Mouse (Mus musculus) intestine, embryonic 15.5 days (tissue): Measurements from ENCODE around the gene Wwtr1. TPM values are rescaled to one million over a fixed set of nuclear protein-coding genes. Genes with fewer than 3 reads are reported as not detected.

Source experiments
- ATAC-seq: fragments of 200-750 bp; cut with Nextera tagmentation; 2 replicates; pipeline ENCODE4 v1.8.0; 2017; ENCODE audit warnings: moderate TSS enrichment, moderate library complexity
- H3K27ac ChIP-seq: fragments of 300-500 bp; sonication (generic); 2 replicates; pipeline ENCODE4 v1.5.1; 2015; ENCODE audit warnings: mild to moderate bottlenecking, inconsistent platforms
- H3K27me3 ChIP-seq: fragments of 300-500 bp; sonication (generic); replicated peaks from 2 replicates; pipeline ENCODE4 v1.6.1; 2015; ENCODE audit warnings: inconsistent platforms
- H3K36me3 ChIP-seq: fragments of 300-500 bp; sonication (generic); 2 replicates; pipeline ENCODE4 v1.6.1; 2015; ENCODE audit warnings: inconsistent platforms
- H3K4me1 ChIP-seq: fragments of 300-500 bp; sonication (generic); replicated peaks from 2 replicates; pipeline ENCODE4 v1.6.1; 2015; ENCODE audit warnings: inconsistent platforms
- H3K4me2 ChIP-seq: fragments of 300-500 bp; sonication (generic); replicated peaks from 2 replicates; pipeline ENCODE4 v1.6.1; 2015; ENCODE audit warnings: mild to moderate bottlenecking, inconsistent platforms
- H3K4me3 ChIP-seq: fragments of 300-500 bp; sonication (generic); replicated peaks from 2 replicates; pipeline ENCODE4 v1.5.1; 2015; ENCODE audit warnings: inconsistent platforms
- H3K9ac ChIP-seq: fragments of 300-500 bp; sonication (generic); 2 replicates; pipeline ENCODE4 v1.6.1; 2015; ENCODE audit warnings: inconsistent platforms
- H3K9me3 ChIP-seq: fragments of 300-500 bp; sonication (generic); 2 replicates; pipeline ENCODE4 v1.6.1; 2016; ENCODE audit warnings: inconsistent platforms
- WGBS: fragments of 180-500 bp; shearing (Covaris S2); methylation state at CpG from one replicate; pipeline ENCODE4 v1.1.7; 2015; 5-methylcytosine and 5-hydroxymethylcytosine counted together
- polyA plus RNA-seq: library from polyadenylated mRNA; unstranded; fragments of >200 nt; fragmentation: Nextera tagmentation; extraction: Ambion mirVana; gene quantifications from 2 replicates; pipeline ENCODE4 v1.2.1, GENCODE M21; 2015

The Wwtr1 gene
- polyA plus RNA-seq, 1 experiment from 2014 or later, result 16.3 TPM

DNA sequence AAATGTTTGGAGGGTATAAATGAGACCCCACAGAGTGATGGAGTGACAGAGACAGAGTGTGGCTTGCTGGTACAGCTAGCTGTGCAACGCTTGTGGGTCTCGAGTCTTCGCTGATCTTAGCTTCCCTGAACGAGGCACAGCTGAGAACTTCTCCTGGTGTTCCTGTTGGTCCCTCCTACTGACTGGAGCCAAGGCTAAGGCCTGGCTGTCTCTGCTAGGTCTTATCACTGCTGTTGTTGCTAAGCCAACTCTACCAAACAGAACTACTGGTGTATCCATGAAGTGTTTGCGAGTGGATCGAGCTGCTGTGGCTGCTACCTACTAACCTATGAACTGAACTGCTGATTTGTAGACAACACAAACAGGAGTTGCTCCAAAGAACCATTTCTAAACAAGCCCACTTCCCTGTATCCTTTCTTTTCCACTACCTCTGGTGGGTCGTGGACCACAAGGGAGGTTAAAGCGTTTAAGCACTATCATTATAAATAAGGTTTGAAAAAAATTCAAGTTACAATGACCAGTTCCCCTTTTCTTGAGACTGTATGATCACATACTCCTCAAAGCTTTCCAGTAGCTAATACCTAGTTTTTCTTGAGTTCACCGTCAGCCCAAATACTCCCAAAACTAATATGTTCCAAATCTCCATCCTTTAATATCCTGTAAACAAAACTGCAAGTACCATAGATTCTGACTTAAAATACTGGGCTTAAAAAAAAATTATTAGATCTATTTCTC, 42.6 kb downstream of the Wwtr1 start:
- no peak overlapping the region for H3K4me2 ChIP-seq
- no peak overlapping the region for H3K27ac ChIP-seq
- no peaks in the 10 kb centered on the region for H3K36me3 ChIP-seq
- 84% methylated on average over 9 of the region's 9 CpGs for WGBS
- H3K4me3 ChIP-seq, result no peak overlapping the region
- no peak overlapping the region for H3K9ac ChIP-seq
- H3K9me3 ChIP-seq, result no peaks in the 10 kb centered on the region
- ATAC-seq, result no peak
- H3K4me1 ChIP-seq, result 0 out of 2 replicates have a peak, but pooled peaks cover 3% of the 10 kb centered on the region
- H3K27me3 ChIP-seq, result no peaks in the 10 kb centered on the region

DNA sequence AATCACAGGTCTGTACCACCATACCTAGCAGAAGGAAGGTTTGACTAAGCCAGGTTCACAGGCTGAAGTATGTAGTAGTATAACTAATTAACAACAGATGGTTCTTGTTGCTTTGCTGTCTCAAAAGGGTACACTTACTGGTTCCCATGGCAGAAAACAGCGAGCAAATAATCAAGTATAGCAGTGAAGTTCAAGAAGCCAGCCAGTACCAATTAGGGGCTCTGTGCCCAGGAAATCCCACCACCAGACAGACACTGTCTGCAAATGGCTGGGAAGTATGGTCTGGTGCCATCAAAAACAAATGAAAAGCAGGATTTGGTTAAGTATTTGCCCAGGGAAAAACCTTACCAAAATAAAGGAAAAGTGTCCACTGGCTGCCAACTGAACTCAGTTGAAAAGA, 44.9 kb downstream of the Wwtr1 start:
- H3K4me1 ChIP-seq, result no peaks in the 10 kb centered on the region
- no peaks in the 10 kb centered on the region for H3K36me3 ChIP-seq
- H3K27ac ChIP-seq, result no peak overlapping the region
- no peaks in the 10 kb centered on the region for H3K27me3 ChIP-seq
- H3K4me2 ChIP-seq, result no peak overlapping the region
- ATAC-seq, result no peak
- H3K9ac ChIP-seq, result no peak overlapping the region
- H3K4me3 ChIP-seq, result no peak overlapping the region
- WGBS, result 69% methylated on average over 1 of the region's 1 CpGs
- no peaks in the 10 kb centered on the region for H3K9me3 ChIP-seq

DNA sequence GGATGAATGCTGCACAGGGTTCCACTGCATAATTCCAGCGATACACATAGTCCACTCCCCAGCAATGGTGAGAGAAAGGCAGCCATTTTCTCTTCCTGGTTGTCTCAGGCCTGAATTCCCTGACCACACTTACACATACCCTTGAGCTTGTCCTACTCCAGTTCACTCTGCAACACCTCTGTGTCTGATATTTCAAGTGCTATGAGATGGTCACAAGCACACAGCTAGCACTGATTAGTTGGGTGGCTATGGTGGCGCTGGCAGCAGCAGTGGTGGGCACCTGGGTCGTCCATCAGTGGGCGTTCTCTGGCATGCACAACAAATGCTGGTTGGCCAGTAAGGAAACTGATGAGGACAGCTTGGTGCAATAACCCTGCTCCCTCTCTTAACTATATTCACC, 45.5 kb downstream of the Wwtr1 start:
- Histone ChIP-seq H3K36me3 (no peaks in the 10 kb centered on the region), H3K4me3 (no peak overlapping the region), H3K9me3 (no peaks in the 10 kb centered on the region), H3K9ac (no peak overlapping the region), H3K4me1 (no peaks in the 10 kb centered on the region), H3K27ac (no peak overlapping the region), H3K4me2 (no peak overlapping the region), H3K27me3 (no peaks in the 10 kb centered on the region)
- 97% methylated on average over 4 of the region's 4 CpGs for WGBS
- ATAC-seq, result no peak

DNA sequence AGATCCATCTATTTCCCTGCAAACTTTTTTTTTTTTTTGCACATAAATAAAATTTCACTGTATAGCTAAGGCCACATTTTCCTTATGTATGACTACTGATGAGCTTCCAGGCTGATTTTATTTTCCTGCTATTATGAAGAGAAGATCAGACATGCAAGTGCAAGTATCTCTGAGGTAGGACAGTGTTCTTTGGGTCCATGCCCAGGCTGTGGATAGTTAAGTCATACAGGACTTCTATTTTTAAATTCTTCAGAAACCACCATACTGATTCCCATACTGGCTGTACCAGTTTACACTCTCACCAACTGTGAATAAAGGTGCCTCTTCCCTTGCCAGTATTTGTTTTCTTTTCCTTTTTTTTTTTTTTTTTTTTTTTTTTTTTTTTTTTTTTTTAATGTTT, 48.6 kb downstream of the Wwtr1 start:
- Histone ChIP-seq H3K4me3 (no peak overlapping the region), H3K9me3 (no peaks in the 10 kb centered on the region), H3K27ac (no peak overlapping the region), H3K4me2 (no peak overlapping the region), H3K9ac (no peak overlapping the region), H3K27me3 (no peaks in the 10 kb centered on the region), H3K4me1 (no peaks in the 10 kb centered on the region), H3K36me3 (no peaks in the 10 kb centered on the region)
- ATAC-seq, result no peak

DNA sequence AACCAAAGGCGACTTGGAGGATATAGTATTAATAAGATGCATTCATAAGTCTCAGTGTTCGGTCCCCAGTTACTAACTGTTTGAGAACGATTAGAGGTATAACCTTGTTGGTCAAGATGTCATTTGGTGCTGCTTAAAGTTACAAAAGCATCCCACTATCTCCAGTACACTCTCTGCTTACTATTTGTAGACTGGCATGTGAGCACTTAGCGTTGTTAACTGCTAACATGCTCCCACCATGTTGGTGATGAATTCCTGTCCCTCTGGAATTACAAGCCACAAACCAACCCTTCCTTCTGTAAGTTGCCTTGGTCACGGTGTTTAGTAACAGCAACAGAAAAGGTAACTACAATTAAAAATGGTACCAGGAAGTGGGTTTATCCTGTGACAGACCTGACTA, 52.6 kb downstream of the Wwtr1 start:
- H3K4me2 ChIP-seq, result no peak overlapping the region
- H3K4me3 ChIP-seq, result no peak overlapping the region
- no peaks in the 10 kb centered on the region for H3K4me1 ChIP-seq
- ATAC-seq, result no peak
- no peak overlapping the region for H3K9ac ChIP-seq
- H3K9me3 ChIP-seq, result no peaks in the 10 kb centered on the region
- H3K36me3 ChIP-seq, result no peaks in the 10 kb centered on the region
- no peaks in the 10 kb centered on the region for H3K27me3 ChIP-seq
- 95% methylated on average over 5 of the region's 5 CpGs for WGBS
- H3K27ac ChIP-seq, result no peak overlapping the region

DNA sequence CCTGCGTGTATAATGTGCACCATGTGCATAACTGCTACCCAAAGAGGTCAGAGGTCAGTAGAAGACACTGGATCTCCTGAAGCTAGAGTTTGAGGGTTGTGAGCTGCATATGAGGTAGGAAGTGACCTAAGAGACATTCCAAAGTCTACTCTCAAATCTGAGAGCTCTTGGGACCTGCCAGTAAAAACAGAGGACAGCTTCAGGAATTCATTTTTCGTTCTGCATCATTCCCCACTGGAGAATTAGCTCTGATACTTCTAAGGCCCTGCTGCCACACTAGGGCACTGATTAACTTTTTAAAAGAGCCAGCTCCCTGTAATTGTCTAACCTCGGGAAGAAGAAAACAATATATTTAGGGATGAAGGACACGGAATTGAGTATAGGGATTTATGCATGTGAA, 53.8 kb downstream of the Wwtr1 start:
- Histone ChIP-seq H3K36me3 (no peaks in the 10 kb centered on the region), H3K27ac (no peak overlapping the region), H3K9ac (no peak overlapping the region), H3K4me1 (no peaks in the 10 kb centered on the region), H3K9me3 (no peaks in the 10 kb centered on the region), H3K4me2 (no peak overlapping the region), H3K4me3 (no peak overlapping the region), H3K27me3 (no peaks in the 10 kb centered on the region)
- whole genome bisulfite sequencing, result 89% methylated on average over 4 of the region's 4 CpGs
- no peak for ATAC-seq

DNA sequence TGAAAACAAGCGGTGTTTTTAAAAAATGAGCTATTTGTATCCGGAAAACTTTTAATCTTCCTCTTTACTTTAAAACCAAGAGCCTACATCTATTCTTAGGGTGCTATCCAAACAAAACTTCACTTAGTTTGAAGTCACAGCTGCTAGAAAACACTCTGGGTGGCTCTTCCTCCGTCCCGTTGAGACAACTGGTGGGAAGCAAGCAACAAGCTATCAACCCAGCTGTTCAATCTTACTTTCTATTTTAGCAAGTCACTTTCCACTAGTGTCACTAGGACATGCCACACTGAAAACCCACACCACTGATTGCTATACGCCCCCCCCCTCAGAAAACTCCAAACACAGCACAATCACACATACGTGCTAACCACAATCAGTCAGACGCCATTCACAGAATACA, 55.7 kb downstream of the Wwtr1 start:
- H3K36me3 ChIP-seq, result no peaks in the 10 kb centered on the region
- WGBS, result 75% methylated on average over 7 of the region's 7 CpGs
- H3K27ac ChIP-seq, result no peak overlapping the region
- H3K4me1 ChIP-seq, result no peaks in the 10 kb centered on the region
- H3K9me3 ChIP-seq, result no peaks in the 10 kb centered on the region
- no peak overlapping the region for H3K4me3 ChIP-seq
- no peaks in the 10 kb centered on the region for H3K27me3 ChIP-seq
- H3K4me2 ChIP-seq, result no peak overlapping the region
- no peak overlapping the region for H3K9ac ChIP-seq
- ATAC-seq, result no peak

DNA sequence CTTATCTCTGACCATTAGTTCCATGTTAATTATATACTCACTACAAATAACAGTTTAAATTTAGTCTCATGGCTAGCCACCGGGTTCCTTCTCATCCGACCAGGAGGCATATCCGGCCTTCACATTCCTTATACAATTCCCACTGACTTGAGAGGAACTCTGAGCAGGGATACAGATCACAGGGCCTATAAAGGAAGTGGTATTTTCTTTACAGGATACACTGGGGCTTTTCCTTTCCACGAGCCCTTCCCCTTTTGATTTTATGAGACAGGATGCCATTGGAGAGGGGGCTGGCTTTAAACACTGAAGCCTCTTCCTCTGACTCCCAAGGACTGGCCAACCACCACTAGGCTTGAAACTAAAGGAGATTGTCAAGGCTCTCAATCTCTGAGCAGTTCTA, 59.6 kb downstream of the Wwtr1 start:
- WGBS, result 72% methylated on average over 4 of the region's 4 CpGs
- Histone ChIP-seq H3K36me3 (no peaks in the 10 kb centered on the region), H3K27me3 (no peaks in the 10 kb centered on the region), H3K27ac (no peak overlapping the region), H3K9ac (no peak overlapping the region), H3K4me1 (peaks cover 6% of the 10 kb centered on the region; the same call in 1 of the 2 replicates), H3K9me3 (no peaks in the 10 kb centered on the region), H3K4me3 (no peak overlapping the region), H3K4me2 (no peak overlapping the region)
- ATAC-seq, result no peak

DNA sequence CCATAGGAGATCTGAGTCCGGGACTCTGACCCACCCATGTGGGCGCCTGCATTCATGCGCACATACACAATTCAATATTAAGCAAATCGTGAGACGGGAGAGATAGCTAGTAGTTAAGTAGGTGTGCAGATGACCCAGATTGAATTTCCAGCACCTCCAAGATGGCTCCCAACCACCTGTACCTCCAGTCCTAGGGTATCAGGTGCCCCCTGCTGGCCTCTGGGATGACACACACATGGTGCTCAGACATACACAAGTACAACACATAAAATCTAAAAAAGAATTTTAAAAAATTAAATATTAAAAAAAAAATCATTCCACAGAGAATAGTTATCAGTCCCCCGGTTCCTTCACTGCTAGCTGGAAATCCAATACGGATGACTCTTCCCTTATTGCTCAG, 60.7 kb downstream of the Wwtr1 start:
- Histone ChIP-seq H3K36me3 (no peaks in the 10 kb centered on the region), H3K9ac (no peak overlapping the region), H3K4me2 (no peak overlapping the region), H3K4me3 (no peak overlapping the region), H3K4me1 (peaks cover 7% of the 10 kb centered on the region; the same call in 1 of the 2 replicates), H3K9me3 (no peaks in the 10 kb centered on the region), H3K27ac (no peak overlapping the region), H3K27me3 (no peaks in the 10 kb centered on the region)
- 96% methylated on average over 7 of the region's 7 CpGs for WGBS
- no peak for ATAC-seq

DNA sequence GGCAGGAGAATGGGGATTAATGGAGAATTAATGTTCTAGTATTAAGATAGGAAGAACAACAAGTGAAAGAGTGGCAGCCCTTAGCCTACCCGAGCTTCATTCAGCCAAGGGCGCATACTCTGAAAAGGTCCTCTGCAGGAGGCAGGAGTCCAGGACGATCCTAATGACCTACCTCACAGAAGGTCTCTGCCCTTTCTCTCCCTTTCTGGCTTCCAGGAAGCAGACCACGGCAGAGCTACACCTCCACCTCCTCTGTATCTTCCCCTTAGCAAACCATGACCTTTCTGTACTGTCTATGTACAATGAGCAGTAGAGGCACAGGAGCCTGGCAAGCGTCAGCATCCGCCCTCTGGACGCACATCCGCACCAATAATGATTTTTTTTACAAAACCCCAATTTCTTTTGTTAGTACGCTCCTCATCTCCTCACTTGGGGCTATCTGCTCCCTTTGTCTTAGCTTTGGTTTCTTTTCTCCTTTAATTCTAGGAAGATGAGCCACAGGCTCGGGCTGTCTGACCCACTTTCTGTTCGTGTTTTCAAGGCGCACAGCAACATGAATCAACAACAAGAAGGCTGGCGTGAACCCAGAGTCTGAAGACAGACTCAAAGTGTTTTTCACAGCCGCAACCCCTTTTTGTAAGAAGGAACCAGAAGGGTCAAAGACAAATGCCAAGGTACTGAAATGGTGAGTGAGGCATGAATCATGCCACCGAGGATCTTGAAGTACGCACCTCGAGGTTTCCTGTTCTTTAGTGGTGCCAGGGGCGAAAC, 63.7 kb downstream of the Wwtr1 start:
- Histone ChIP-seq H3K4me2 (no peak overlapping the region), H3K27ac (no peak overlapping the region), H3K36me3 (no peaks in the 10 kb centered on the region), H3K9me3 (no peaks in the 10 kb centered on the region), H3K4me3 (no peak overlapping the region), H3K4me1 (peaks cover 7% of the 10 kb centered on the region; the same call in 1 of the 2 replicates), H3K9ac (no peak overlapping the region), H3K27me3 (no peaks in the 10 kb centered on the region)
- 60% methylated on average over 18 of the region's 18 CpGs for WGBS
- no peak for ATAC-seq

DNA sequence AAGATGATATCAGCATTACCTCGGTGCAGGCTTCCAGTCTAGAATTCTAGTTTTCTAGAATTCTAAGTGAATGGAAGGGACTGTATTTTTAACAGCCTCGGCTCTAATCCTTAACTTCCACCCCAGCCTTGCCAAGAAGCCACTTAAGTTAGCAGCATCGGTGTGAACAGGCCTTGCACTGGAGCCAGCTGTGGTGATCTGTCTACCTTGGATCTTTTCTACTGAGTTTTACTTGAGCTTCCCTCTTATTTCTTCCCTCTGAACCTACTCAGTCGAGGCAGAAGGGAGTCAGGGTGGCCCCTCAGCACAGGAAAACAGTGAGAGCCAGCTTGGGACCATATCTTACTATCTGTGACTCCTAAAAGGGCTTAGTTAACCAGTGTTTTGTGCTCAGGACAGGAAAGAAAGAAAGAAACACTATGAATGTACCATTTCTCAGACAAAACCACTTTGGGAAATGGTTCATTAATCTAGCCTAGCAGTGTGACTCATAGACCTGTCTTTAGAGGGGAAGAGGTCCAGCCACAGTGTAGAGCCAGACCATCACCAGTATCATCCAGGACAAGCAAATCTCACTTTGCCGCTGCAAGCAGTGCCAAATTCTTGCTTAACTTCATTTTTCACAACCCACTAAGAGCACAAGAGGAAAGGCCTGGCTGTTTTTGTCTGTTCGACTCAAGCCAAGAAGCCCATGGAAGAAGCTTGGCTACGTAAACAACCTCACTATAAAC, 65.6 kb downstream of the Wwtr1 start:
- H3K36me3 ChIP-seq, result no peaks in the 10 kb centered on the region
- H3K9ac ChIP-seq, result no peak overlapping the region
- H3K4me2 ChIP-seq, result no peak overlapping the region
- peak; percentile 51; the same call in 1 of the 2 replicates for ATAC-seq
- H3K27ac ChIP-seq, result peak overlapping the region; percentile 75
- H3K4me3 ChIP-seq, result no peak overlapping the region
- no peaks in the 10 kb centered on the region for H3K9me3 ChIP-seq
- peaks cover 7% of the 10 kb centered on the region; the same call in 1 of the 2 replicates for H3K4me1 ChIP-seq
- WGBS, result 66% methylated on average over 7 of the region's 7 CpGs
- no peaks in the 10 kb centered on the region for H3K27me3 ChIP-seq

DNA sequence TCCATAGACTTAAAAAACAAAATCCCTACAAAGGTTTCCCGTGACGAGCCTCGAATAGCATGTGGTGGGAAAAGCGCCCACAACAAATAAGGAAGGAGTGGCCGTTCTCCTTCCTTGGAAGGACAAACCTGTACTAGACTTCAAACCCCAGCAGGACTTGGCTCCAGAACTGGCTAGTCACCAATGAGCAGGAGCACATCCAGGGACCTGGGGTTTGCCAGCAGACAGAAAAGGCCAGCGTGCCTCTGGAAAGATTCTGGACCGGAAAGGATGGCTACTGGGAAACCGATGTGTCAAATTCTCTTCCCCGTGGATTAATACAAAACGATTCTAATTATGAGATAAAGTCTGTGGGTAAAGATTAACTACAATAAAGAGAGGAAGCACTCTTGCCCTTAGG, 69.7 kb downstream of the Wwtr1 start:
- H3K9ac ChIP-seq, result no peak overlapping the region

More for the DNA sequence above, 69.7 kb downstream of the Wwtr1 start:
- H3K9me3 ChIP-seq, result no peaks in the 10 kb centered on the region
- no peaks in the 10 kb centered on the region for H3K36me3 ChIP-seq
- no peak overlapping the region for H3K4me2 ChIP-seq
- no peak for ATAC-seq
- no peaks in the 10 kb centered on the region for H3K27me3 ChIP-seq
- no peak overlapping the region for H3K27ac ChIP-seq
- no peaks in the 10 kb centered on the region for H3K4me1 ChIP-seq
- H3K4me3 ChIP-seq, result no peak overlapping the region
- 84% methylated on average over 10 of the region's 10 CpGs for WGBS
